Mouse (Mus musculus) cortical plate, adult 2 months (tissue): Measurements from ENCODE around the gene Lamb1.

Source experiments
- CTCF ChIP-seq: fragments of 200-500 bp; IDR thresholded peaks from 2 replicates; pipeline ENCODE4 v1.5.1; 2011; ENCODE audit warnings: mild to moderate bottlenecking, control low read depth, low read length; ENCODE audit not compliant: insufficient read depth; ENCODE audit errors: extremely low read depth
- POLR2A ChIP-seq: fragments of 200-500 bp; IDR thresholded peaks from 2 replicates; pipeline ENCODE4 v1.6.1; 2011; ENCODE audit warnings: mild to moderate bottlenecking, low read length, control low read depth; ENCODE audit not compliant: insufficient read depth; ENCODE audit errors: extremely low read depth

DNA sequence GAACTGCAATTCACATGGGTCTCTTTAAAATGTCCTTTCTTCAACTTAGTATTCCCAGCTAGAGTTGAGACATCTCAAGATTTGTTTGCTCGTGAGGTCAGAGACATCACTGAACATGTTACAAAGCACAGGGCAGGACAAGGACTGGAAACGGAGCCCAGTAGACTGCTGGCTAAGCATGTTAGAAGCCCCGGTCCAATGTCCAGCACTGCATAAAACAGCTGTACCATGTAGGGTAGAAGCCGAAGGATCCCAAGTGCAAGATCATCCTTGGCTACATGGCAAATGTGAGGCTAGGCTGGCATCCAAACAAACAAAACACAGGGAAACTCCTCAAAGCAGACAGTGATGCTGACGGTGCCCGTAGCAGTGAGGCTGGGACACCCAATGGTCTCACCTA lies 30.0 kb upstream of the Lamb1 start:
- no peak for TF ChIP-seq CTCF
- no peak for TF ChIP-seq POLR2A
